Mouse (Mus musculus): ENCODE measurements around the gene Kcnn4. TPM values are rescaled to one million over a fixed set of nuclear protein-coding genes. Genes with fewer than 3 reads are reported as not detected.

Gene Kcnn4
- polyA plus RNA-seq, 2 experiments = 2.4 TPM

- Histone ChIP-seq H3K4me3 (replicated peaks; ENCODE audit: low read length) (no peak overlapping the region), H3K4me1 (ENCODE audit: control insufficient read depth, insufficient read depth, low read length) (no peaks in the 10 kb centered on the region), H3K36me3 (ENCODE audit: control insufficient read depth, insufficient read depth, low read length) (no peaks in the 10 kb centered on the region), H3K27ac (replicated peaks; ENCODE audit: low read depth, low read length) (no peak overlapping the region), H3K4me2 (replicated peaks; ENCODE audit: low read depth, low read length, severe bottlenecking) (no peak overlapping the region), H3K27me3 (ENCODE audit: control insufficient read depth, insufficient read depth, low read length) (no peaks in the 10 kb centered on the region), H3K9ac (ENCODE audit: low read depth, low read length, severe bottlenecking) (no peak overlapping the region), H3K9me3 (ENCODE audit: control insufficient read depth, low read length) (no peaks in the 10 kb centered on the region)
- DNase-seq (ENCODE audit: low spot score) = no peak
- WGBS = 66% methylated on average over 4 of the region's 4 CpGs
- ATAC-seq (ENCODE audit: low FRiP score, low read depth) = no peak
- no peak for TF ChIP-seq POLR2A (IDR thresholded peaks at IDR 0.05; ENCODE audit: borderline replicate concordance, extremely low read depth, insufficient read depth, insufficient read length)
Observed at GRCm38 (mm10) chr7:24361001-24361400, 9.1 kb upstream of the Kcnn4 start.

DNA sequence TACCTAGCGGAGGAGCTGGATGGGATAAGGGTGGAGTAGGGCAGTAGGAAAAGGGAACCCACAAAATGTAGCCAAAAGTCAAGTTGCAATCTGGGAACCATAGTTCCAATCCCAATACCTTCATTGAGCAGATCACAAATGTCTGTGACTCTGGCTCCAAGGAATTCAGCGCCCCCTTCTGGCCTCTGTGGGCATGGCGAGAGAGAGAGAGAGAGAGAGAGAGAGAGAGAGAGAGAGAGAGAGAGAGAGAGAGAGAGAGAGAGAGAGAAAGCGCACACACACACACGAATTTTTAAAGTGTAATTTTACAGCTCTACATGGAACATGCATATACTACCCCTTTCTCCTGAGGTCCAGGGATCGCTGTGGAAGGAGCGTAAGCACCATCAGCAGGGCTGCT is 6.8 kb upstream of the Kcnn4 start:
- ATAC-seq (ENCODE audit: low FRiP score, low read depth) (no peak), DNase-seq (ENCODE audit: low spot score) (no peak)
- H3K27ac ChIP-seq (replicated peaks; ENCODE audit: low read depth, low read length) = no peak overlapping the region
- no peak for TF ChIP-seq POLR2A (IDR thresholded peaks at IDR 0.05; ENCODE audit: borderline replicate concordance, extremely low read depth, insufficient read depth, insufficient read length)
- H3K9me3 ChIP-seq (ENCODE audit: control insufficient read depth, low read length) = no peaks in the 10 kb centered on the region
- H3K4me1 ChIP-seq (ENCODE audit: control insufficient read depth, insufficient read depth, low read length) = no peaks in the 10 kb centered on the region
- no peak overlapping the region for H3K9ac ChIP-seq (ENCODE audit: low read depth, low read length, severe bottlenecking)
- H3K27me3 ChIP-seq (ENCODE audit: control insufficient read depth, insufficient read depth, low read length) = no peaks in the 10 kb centered on the region
- WGBS = 21% methylated on average over 7 of the region's 7 CpGs
- no peak overlapping the region for H3K4me2 ChIP-seq (replicated peaks; ENCODE audit: low read depth, low read length, severe bottlenecking)
- no peaks in the 10 kb centered on the region for H3K36me3 ChIP-seq (ENCODE audit: control insufficient read depth, insufficient read depth, low read length)
- no peak overlapping the region for H3K4me3 ChIP-seq (replicated peaks; ENCODE audit: low read length)

GRCm38 (mm10) chr7:24364827-24365226 is 5.2 kb upstream of the Kcnn4 start:
- no peaks in the 10 kb centered on the region for H3K9me3 ChIP-seq (ENCODE audit: control insufficient read depth, low read length)
- H3K4me2 ChIP-seq (replicated peaks; ENCODE audit: low read depth, low read length, severe bottlenecking) = no peak overlapping the region
- no peak overlapping the region for H3K9ac ChIP-seq (ENCODE audit: low read depth, low read length, severe bottlenecking)
- 23% methylated on average over 10 of the region's 10 CpGs for WGBS
- H3K27ac ChIP-seq (replicated peaks; ENCODE audit: low read depth, low read length) = no peak overlapping the region
- H3K36me3 ChIP-seq (ENCODE audit: control insufficient read depth, insufficient read depth, low read length) = no peaks in the 10 kb centered on the region
- 0 out of 2 replicates have a peak, but pooled peaks have one; percentile 30 for ATAC-seq (ENCODE audit: low FRiP score, low read depth)
- peak; percentile 87 for DNase-seq (ENCODE audit: low spot score)
- no peak for TF ChIP-seq POLR2A (IDR thresholded peaks at IDR 0.05; ENCODE audit: borderline replicate concordance, extremely low read depth, insufficient read depth, insufficient read length)
- H3K27me3 ChIP-seq (ENCODE audit: control insufficient read depth, insufficient read depth, low read length) = no peaks in the 10 kb centered on the region
- no peaks in the 10 kb centered on the region for H3K4me1 ChIP-seq (ENCODE audit: control insufficient read depth, insufficient read depth, low read length)
- H3K4me3 ChIP-seq (replicated peaks; ENCODE audit: low read length) = no peak overlapping the region

DNA sequence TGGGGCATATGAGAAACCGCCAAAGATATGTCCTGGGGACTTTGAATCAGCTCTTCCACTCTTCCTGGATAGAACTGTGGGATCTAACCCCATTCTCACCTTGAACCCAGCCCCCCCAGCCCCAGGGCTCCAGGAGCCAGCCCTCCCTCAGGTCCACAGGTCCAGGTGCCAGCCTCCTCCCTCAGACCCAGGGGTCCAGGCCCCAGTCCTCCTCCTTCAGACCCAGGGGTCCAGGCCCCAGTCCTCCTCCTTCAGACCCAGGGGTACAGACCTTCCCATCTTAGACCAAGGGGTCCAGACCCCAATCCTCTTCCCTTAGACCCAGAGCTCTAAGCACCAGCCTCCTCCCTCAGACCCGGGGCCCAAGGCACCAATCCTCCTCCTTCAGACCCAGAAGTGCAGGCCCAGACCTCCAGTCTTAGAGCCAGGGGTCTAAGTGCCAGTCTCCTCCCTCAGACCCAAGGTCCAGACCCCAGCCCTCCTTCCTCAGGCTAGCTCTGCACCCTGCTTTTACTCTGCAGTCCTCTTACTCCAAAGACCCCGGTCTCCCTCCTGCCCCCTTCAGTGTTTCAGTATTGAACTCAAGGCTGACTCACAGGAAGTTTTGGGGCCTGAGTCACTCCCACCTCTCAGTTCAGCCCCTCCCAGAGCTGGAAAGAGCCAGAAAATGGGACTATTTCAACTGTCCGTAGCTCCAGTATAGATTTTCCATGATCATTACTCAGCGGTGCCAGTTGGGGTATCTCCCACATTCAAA is 4.6 kb upstream of the Kcnn4 start:
- no peak for DNase-seq (ENCODE audit: low spot score)
- Histone ChIP-seq H3K4me2 (replicated peaks; ENCODE audit: low read depth, low read length, severe bottlenecking) (no peak overlapping the region), H3K4me1 (ENCODE audit: control insufficient read depth, insufficient read depth, low read length) (peaks cover 5% of the 10 kb centered on the region; the same call in 1 of the 2 replicates), H3K27ac (replicated peaks; ENCODE audit: low read depth, low read length) (no peak overlapping the region), H3K36me3 (ENCODE audit: control insufficient read depth, insufficient read depth, low read length) (no peaks in the 10 kb centered on the region), H3K4me3 (replicated peaks; ENCODE audit: low read length) (no peak overlapping the region), H3K9me3 (ENCODE audit: control insufficient read depth, low read length) (no peaks in the 10 kb centered on the region), H3K9ac (ENCODE audit: low read depth, low read length, severe bottlenecking) (no peak overlapping the region), H3K27me3 (ENCODE audit: control insufficient read depth, insufficient read depth, low read length) (no peaks in the 10 kb centered on the region)
- ATAC-seq (ENCODE audit: low FRiP score, low read depth) = 0 out of 2 replicates have a peak, but pooled peaks have one; percentile 12
- WGBS = 73% methylated on average over 5 of the region's 5 CpGs
- no peak for TF ChIP-seq POLR2A (IDR thresholded peaks at IDR 0.05; ENCODE audit: borderline replicate concordance, extremely low read depth, insufficient read depth, insufficient read length)

DNA sequence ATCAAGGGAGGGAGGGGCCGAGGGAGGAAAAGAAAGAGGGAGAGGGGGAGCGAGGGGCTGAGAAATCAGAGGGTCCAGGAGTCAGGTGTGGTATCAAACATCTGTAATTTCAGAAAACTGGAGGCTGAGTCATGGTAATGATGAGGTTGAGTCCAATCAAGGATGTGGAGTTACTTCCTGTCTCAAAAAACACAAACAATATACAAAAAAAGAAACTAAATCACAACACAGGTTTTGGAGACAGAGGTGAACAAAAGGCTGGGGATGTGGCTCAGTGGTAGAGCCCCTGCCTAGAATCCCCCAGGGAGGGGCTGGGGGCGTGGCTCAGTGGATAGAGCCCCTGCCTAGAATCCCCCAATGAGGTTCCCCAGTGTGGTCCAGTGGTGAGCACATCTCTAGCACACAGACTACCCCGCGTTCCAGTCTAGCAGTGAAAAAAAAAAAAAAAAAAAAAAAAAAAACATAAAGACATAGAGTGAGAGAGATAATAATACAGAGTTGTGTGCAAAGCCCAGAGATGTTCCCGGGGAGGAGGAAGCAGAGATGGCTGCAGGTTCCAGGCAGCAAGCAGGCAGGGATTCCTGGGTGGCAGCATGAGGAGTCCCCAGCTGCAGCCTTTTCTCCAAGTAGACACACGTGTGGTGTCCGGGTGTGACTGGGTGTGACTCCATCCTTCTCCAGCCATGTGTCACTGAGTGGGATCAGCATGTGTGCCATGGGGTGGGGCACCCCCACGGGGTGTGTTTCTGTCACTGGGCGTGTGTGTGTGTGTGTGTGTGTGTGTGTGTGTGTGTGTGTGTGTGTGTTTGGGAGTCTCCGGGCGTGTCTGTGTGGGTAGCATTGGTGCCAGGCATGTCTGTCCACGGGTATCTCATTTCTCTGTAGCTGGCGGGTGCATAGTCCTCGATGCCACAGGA is 3.1 kb upstream of the Kcnn4 start:
- 75% methylated on average over 15 of the region's 15 CpGs for WGBS
- Histone ChIP-seq H3K4me2 (replicated peaks; ENCODE audit: low read depth, low read length, severe bottlenecking) (no peak overlapping the region), H3K4me1 (ENCODE audit: control insufficient read depth, insufficient read depth, low read length) (peaks cover 6% of the 10 kb centered on the region; the same call in 1 of the 2 replicates), H3K27me3 (ENCODE audit: control insufficient read depth, insufficient read depth, low read length) (no peaks in the 10 kb centered on the region), H3K9me3 (ENCODE audit: control insufficient read depth, low read length) (no peaks in the 10 kb centered on the region), H3K4me3 (replicated peaks; ENCODE audit: low read length) (no peak overlapping the region), H3K36me3 (ENCODE audit: control insufficient read depth, insufficient read depth, low read length) (no peaks in the 10 kb centered on the region), H3K27ac (replicated peaks; ENCODE audit: low read depth, low read length) (no peak overlapping the region), H3K9ac (ENCODE audit: low read depth, low read length, severe bottlenecking) (no peak overlapping the region)
- no peak for TF ChIP-seq POLR2A (IDR thresholded peaks at IDR 0.05; ENCODE audit: borderline replicate concordance, extremely low read depth, insufficient read depth, insufficient read length)
- ATAC-seq (ENCODE audit: low FRiP score, low read depth) (no peak), DNase-seq (ENCODE audit: low spot score) (no peak)

All from limb, embryonic 14.5 days (tissue).